Mouse (Mus musculus) embryonic facial prominence, embryonic 12.5 days (tissue): ENCODE data around the gene Vps4a. TPM values are rescaled to one million over a fixed set of nuclear protein-coding genes. Genes with fewer than 3 reads are reported as not detected.
"Not testable (repeated sequence)": the region's sequence is repeated elsewhere in the genome, so short reads cannot be mapped to it uniquely, and the experiment has no call there.

Experiments used
- ATAC-seq: fragments of 200-750 bp; cut with Nextera tagmentation; 2 replicates; pipeline ENCODE4 v1.8.0; 2017; ENCODE audit not compliant: insufficient number of reproducible peaks, insufficient read depth, low FRiP score, low TSS enrichment
- H3K27ac ChIP-seq: fragments of 300-500 bp; sonication (generic); 2 replicates; pipeline ENCODE4 v1.5.1; 2016; ENCODE audit warnings: mild to moderate bottlenecking
- H3K27me3 ChIP-seq: fragments of 300-500 bp; sonication (generic); 2 replicates; pipeline ENCODE4 v1.6.1; 2016; ENCODE audit warnings: mild to moderate bottlenecking, moderate library complexity
- H3K36me3 ChIP-seq: fragments of 300-500 bp; sonication (generic); 2 replicates; pipeline ENCODE4 v1.6.1; 2016; ENCODE audit warnings: mild to moderate bottlenecking
- H3K4me1 ChIP-seq: fragments of 300-500 bp; sonication (generic); 2 replicates; pipeline ENCODE4 v1.6.1; 2016
- H3K4me2 ChIP-seq: fragments of 300-500 bp; sonication (generic); replicated peaks from 2 replicates; pipeline ENCODE4 v1.6.1; 2016; ENCODE audit warnings: mild to moderate bottlenecking, moderate library complexity
- H3K4me3 ChIP-seq: fragments of 300-500 bp; sonication (generic); 2 replicates; pipeline ENCODE4 v1.5.1; 2016; ENCODE audit warnings: mild to moderate bottlenecking
- H3K9ac ChIP-seq: fragments of 300-500 bp; sonication (generic); 2 replicates; pipeline ENCODE4 v1.6.1; 2016; ENCODE audit warnings: mild to moderate bottlenecking, moderate library complexity
- H3K9me3 ChIP-seq: fragments of 300-500 bp; sonication (generic); 2 replicates; pipeline ENCODE4 v1.6.1; 2016; ENCODE audit warnings: mild to moderate bottlenecking, moderate library complexity
- WGBS: fragments of 180-500 bp; shearing (Covaris S2); methylation state at CpG from one replicate; pipeline ENCODE4 v1.1.7; 2016; 5-methylcytosine and 5-hydroxymethylcytosine counted together
- polyA plus RNA-seq: library from polyadenylated mRNA; unstranded; fragments of >200 nt; fragmentation: Nextera tagmentation; extraction: Ambion mirVana; gene quantifications from 2 replicates; pipeline ENCODE4 v1.2.1, GENCODE M21; 2016

Vps4a gene
- polyA plus RNA-seq, 1 experiment from 2014 or later, result 85.0 TPM

DNA sequence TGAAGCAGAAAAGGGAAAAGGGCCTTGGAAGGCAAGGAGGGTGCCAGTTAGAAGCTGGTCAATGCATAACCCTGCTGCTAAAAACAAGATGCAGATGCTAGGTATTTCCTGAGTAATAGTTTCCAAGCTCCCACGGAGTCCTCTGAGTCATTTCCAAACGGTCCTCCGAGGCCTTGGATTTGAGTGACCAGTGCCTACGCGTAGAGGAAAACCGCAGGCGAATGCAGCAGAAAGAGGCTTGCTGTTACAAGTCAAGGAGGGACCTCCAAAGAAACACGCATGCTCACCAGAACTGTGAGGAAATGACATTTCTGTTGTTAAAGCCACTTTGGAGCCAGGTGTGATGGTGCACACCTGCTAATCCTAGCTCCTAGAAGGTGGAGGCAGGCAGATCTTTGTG lies 7.5 kb upstream of the Vps4a start:
- WGBS, result 87% methylated on average over 8 of the region's 8 CpGs
- H3K27ac ChIP-seq, result no peak overlapping the region

DNA sequence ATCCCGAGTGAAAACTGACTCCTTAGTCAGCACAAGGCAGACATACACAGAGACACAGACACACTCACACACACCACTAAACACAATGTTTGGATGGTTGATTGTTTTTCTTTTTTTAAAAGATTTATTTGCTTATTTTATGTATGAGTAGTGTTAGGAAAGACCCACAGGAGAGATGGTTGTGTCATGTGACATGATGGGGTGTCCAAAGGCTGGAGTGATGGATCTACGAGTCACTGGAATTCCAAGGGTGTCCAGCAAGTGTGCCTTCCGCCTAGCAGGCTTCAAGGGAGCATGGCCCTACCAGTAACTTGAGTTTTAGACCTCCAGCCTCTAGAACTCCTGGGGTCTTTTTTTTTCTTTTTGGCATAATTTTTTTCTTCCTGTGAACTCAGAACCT lies 1.7 kb upstream of the Vps4a start:
- H3K4me1 ChIP-seq, result peaks cover 18% of the 10 kb centered on the region
- no peaks in the 10 kb centered on the region for H3K9me3 ChIP-seq
- no peak overlapping the region for H3K4me2 ChIP-seq
- H3K4me3 ChIP-seq, result no peak overlapping the region
- no peak overlapping the region for H3K9ac ChIP-seq
- no peak overlapping the region for H3K27ac ChIP-seq
- H3K36me3 ChIP-seq, result no peaks in the 10 kb centered on the region
- WGBS, result 82% methylated on average over 3 of the region's 3 CpGs
- H3K27me3 ChIP-seq, result no peaks in the 10 kb centered on the region
- ATAC-seq, result no peak

More for the DNA sequence above, 7.5 kb upstream of the Vps4a start:
- no peak overlapping the region for H3K4me3 ChIP-seq
- no peak overlapping the region for H3K9ac ChIP-seq
- no peak for ATAC-seq
- no peaks in the 10 kb centered on the region for H3K9me3 ChIP-seq
- no peaks in the 10 kb centered on the region for H3K4me1 ChIP-seq
- H3K36me3 ChIP-seq, result no peaks in the 10 kb centered on the region
- H3K27me3 ChIP-seq, result no peaks in the 10 kb centered on the region
- no peak overlapping the region for H3K4me2 ChIP-seq

DNA sequence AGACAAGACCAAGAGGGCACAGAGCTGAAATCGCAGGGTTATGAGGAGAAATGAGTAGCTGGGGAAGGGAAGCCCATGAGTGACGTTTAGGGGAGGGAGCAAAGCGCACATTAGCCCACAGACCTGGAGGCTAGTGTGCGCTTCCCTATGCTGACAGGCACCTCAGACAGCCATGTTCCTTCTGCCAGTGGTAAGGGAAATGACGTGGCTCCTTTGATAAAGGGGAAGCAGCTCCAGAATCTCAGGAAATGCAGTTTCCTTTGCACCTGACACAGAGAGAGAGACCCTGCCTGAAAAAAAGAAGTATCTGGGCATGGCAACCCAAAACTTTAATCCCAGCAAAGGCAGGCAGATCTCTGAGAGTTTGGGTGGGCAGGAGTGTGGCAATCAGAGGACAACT lies 964 bp upstream of the Vps4a start:
- H3K4me3 ChIP-seq, result no peak overlapping the region
- no peak for ATAC-seq
- H3K4me1 ChIP-seq, result peaks cover 18% of the 10 kb centered on the region
- H3K4me2 ChIP-seq, result no peak overlapping the region
- no peaks in the 10 kb centered on the region for H3K27me3 ChIP-seq
- no peak overlapping the region for H3K9ac ChIP-seq
- WGBS, result 65% methylated on average over 5 of the region's 5 CpGs
- H3K9me3 ChIP-seq, result no peaks in the 10 kb centered on the region
- no peak overlapping the region for H3K27ac ChIP-seq
- H3K36me3 ChIP-seq, result no peaks in the 10 kb centered on the region

- peak overlapping the region; percentile 69 for H3K4me2 ChIP-seq
- no peak; the same call in 1 of the 2 replicates for ATAC-seq
- peak overlapping the region; percentile 97 for H3K4me3 ChIP-seq
- no peaks in the 10 kb centered on the region for H3K9me3 ChIP-seq
- under 1% methylated on average over 40 of the region's 40 CpGs for WGBS
- peaks cover 18% of the 10 kb centered on the region for H3K4me1 ChIP-seq
- peak overlapping the region; percentile 96 for H3K9ac ChIP-seq
- no peaks in the 10 kb centered on the region for H3K27me3 ChIP-seq
- peak overlapping the region; percentile 77 for H3K27ac ChIP-seq
- H3K36me3 ChIP-seq, result peaks cover 12% of the 10 kb centered on the region
Measured at GRCm38 (mm10) chr8:107031577-107032090, 612 bp downstream of the Vps4a start.

DNA sequence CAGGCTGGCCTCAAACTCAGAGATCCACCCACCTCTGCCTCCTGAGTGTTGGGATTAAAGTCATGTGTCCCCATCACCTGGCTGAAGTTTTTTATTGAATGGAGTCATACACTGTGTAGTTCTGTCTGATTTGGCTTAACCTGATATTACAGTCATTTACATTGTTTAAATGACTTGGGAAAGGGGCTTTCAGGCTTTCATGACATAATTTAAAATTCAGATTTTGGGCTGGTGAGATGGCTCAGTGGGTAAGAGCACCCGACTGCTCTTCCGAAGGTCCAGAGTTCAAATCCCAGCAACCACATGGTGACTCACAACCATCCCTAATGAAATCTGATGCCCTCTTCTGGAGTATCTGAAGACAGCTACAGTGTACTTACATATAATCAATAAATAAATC lies 2.6 kb downstream of the Vps4a start:
- H3K4me3 ChIP-seq, H3K9me3 ChIP-seq, H3K27me3 ChIP-seq, H3K27ac ChIP-seq, H3K4me2 ChIP-seq, H3K9ac ChIP-seq, ATAC-seq: not testable (repeated sequence)
- WGBS, result 95% methylated on average over 2 of the region's 2 CpGs
- H3K4me1 ChIP-seq, result peaks cover 18% of the 10 kb centered on the region
- peaks cover 19% of the 10 kb centered on the region for H3K36me3 ChIP-seq

DNA sequence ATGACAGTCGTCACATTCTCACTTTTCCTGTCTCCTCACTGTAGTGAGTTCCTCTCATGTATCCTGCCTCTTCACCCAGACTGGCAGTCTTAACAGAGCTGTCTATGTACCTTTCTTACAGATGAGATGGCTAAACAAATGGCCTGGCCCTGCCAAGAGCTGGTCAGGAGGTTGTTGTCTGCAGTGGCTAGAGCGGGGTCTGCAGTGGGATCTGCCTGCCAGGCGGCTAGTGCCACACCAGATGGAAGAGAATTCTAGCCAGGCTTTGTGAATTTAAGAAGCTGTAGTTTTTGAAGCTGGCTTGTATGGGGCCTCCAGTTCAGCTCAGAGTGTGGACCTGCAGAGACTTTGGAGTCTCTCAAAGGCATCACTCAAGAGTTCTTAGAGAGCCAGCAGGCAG lies 4.6 kb downstream of the Vps4a start:
- Histone ChIP-seq H3K4me2 (no peak overlapping the region), H3K9me3 (no peaks in the 10 kb centered on the region), H3K9ac (no peak overlapping the region), H3K27ac (no peak overlapping the region), H3K4me1 (peaks cover 18% of the 10 kb centered on the region), H3K4me3 (no peak overlapping the region), H3K36me3 (peaks cover 38% of the 10 kb centered on the region), H3K27me3 (no peaks in the 10 kb centered on the region)
- ATAC-seq, result no peak
- 86% methylated on average over 3 of the region's 3 CpGs for WGBS

- Histone ChIP-seq H3K27me3 (no peaks in the 10 kb centered on the region), H3K9ac (no peak overlapping the region), H3K4me2 (no peak overlapping the region), H3K36me3 (peaks cover 48% of the 10 kb centered on the region), H3K27ac (no peak overlapping the region), H3K4me1 (peaks cover 18% of the 10 kb centered on the region), H3K9me3 (no peaks in the 10 kb centered on the region), H3K4me3 (no peak overlapping the region)
- WGBS, result 93% methylated on average over 8 of the region's 8 CpGs
- ATAC-seq, result no peak
Measured at GRCm38 (mm10) chr8:107036626-107037025, 5.6 kb downstream of the Vps4a start.

GRCm38 (mm10) chr8:107040632-107041031 lies 9.6 kb downstream of the Vps4a start:
- ATAC-seq, result no peak
- Histone ChIP-seq H3K27ac (no peak overlapping the region), H3K27me3 (no peaks in the 10 kb centered on the region), H3K4me2 (no peak overlapping the region), H3K36me3 (peaks cover 84% of the 10 kb centered on the region), H3K4me1 (no peaks in the 10 kb centered on the region), H3K4me3 (no peak overlapping the region), H3K9me3 (no peaks in the 10 kb centered on the region), H3K9ac (no peak overlapping the region)
- 82% methylated on average over 7 of the region's 7 CpGs for WGBS

- no peak overlapping the region for H3K4me3 ChIP-seq
- WGBS, result 91% methylated on average over 6 of the region's 6 CpGs
- no peak for ATAC-seq
- no peaks in the 10 kb centered on the region for H3K9me3 ChIP-seq
- no peaks in the 10 kb centered on the region for H3K27me3 ChIP-seq
- H3K4me2 ChIP-seq, result no peak overlapping the region
- H3K36me3 ChIP-seq, result peaks cover 75% of the 10 kb centered on the region
- no peak overlapping the region for H3K9ac ChIP-seq
- no peak overlapping the region for H3K27ac ChIP-seq
- H3K4me1 ChIP-seq, result peaks cover 8% of the 10 kb centered on the region
Measured at GRCm38 (mm10) chr8:107045478-107045877, 14.5 kb downstream of the Vps4a start.

DNA sequence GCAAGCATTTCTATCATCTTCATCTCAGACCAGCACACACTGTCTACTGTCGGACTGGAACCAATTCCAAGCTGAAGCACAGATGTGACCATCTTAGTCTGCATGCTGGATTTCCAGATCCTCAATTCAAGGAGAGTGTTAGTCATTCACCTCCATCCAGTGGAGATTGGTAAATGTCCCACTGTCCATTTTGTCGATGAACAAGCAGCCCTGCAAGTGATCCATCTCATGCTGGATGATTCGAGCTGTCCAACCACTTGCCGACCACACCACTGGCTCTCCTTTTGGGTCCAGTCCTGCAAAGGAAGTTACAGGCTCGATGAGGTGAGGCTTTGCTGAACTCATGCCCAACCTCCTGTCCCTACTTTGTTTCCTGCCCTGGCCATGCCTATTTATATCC lies 16.0 kb downstream of the Vps4a start:
- Histone ChIP-seq H3K27ac (no peak overlapping the region), H3K4me1 (peaks cover 8% of the 10 kb centered on the region), H3K4me2 (peak overlapping the region; percentile 90; the same call in 1 of the 2 replicates), H3K9ac (0 out of 2 replicates have a peak overlapping the region, but pooled peaks have one; percentile 77), H3K4me3 (no peak overlapping the region; the same call in 1 of the 2 replicates), H3K27me3 (no peaks in the 10 kb centered on the region), H3K9me3 (no peaks in the 10 kb centered on the region), H3K36me3 (peaks cover 76% of the 10 kb centered on the region)
- no peak for ATAC-seq
- WGBS, result 89% methylated on average over 5 of the region's 5 CpGs

DNA sequence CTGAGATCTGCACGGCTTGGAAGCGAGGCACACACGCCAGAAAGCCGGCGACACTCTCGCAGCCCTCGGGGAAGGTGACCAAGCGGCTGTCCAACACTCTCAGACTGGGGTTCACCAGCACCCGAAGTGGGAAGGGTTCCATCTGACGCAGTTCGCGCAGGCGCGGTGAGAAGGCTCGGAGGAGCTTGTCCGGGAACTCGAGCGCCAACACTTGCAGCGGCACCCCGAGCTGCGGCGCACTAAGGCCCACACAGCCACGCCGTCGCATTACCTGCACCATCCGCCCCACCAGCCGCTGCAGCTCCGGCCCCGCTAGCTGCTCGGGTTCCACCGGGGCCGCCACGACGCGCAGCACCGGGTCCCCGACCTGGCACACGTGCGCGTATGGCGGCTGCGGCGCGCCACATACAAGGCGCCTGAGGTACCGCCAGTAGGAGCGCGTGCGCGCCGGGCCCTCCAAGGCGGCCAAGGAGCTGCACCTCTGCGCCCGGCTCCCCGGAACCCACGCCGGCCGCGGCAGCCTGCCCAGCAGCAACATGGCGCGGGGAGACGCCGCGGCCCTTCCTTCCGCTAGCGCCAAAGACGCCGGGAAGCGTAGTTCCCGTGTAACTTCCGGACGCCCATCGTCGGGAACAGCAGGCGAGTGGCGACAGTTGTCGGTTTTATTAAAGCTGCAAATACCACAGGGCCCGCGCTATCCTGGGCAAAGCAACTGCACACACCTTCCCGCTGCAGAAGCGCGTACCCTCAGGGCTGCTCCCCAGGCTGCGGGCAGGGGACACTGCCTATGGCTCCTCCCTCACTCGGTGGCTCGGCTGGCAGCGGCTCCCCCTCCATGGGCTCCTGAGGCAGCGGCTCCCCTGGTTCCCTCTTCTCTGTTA lies 17.3 kb downstream of the Vps4a start, which contains the start of gene Pdf:
Gene Pdf (minus strand): TSS at position 554 of the 881 bp plus-strand sequence.
- H3K9ac ChIP-seq, result peak within 1 kb of the TSS; percentile 77
- H3K27me3 ChIP-seq, result no peaks in the 10 kb centered on the region
- peak; percentile 83 for ATAC-seq
- H3K27ac ChIP-seq, result peak within 1 kb of the TSS; percentile 94
- peaks cover 8% of the 10 kb centered on the region for H3K4me1 ChIP-seq
- H3K4me2 ChIP-seq, result peak within 1 kb of the TSS; percentile 90
- H3K9me3 ChIP-seq, result no peaks in the 10 kb centered on the region
- WGBS, result under 1% methylated on average over 87 of the region's 87 CpGs
- H3K36me3 ChIP-seq, result peaks cover 76% of the 10 kb centered on the region
- H3K4me3 ChIP-seq, result peak within 1 kb of the TSS; percentile 66

DNA sequence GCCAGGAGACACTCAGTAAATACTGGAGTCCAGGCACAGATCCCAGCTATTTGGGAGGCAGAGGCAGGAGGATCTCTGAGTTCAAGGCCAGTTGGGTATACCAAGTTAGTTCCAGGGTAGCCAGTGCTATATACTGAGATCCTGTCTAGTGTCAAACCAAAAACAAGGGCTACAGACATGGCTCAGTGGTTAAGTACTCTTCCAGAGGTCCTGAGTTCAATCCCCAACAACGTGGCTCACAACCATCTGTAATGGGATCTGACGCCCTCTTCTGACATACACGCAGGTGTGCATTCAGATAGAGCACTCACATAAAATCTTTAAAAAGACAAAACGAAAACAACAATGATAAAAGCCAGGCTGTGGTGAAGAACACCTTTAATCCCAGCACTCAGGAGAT lies 18.5 kb downstream of the Vps4a start:
- Histone ChIP-seq H3K9me3 (no peaks in the 10 kb centered on the region), H3K4me2 (peak overlapping the region; percentile 90; the same call in 1 of the 2 replicates), H3K27me3 (no peaks in the 10 kb centered on the region), H3K4me1 (peaks cover 8% of the 10 kb centered on the region), H3K4me3 (no peak overlapping the region; the same call in 1 of the 2 replicates), H3K27ac (no peak overlapping the region), H3K36me3 (peaks cover 76% of the 10 kb centered on the region), H3K9ac (no peak overlapping the region)
- no peak for ATAC-seq
- 94% methylated on average over 4 of the region's 4 CpGs for WGBS
